Mouse (Mus musculus) midbrain, embryonic 11.5 days (tissue): ENCODE data around the gene Ccdc77. TPM values are rescaled to one million over a fixed set of nuclear protein-coding genes. Genes with fewer than 3 reads are reported as not detected.
"Not testable (repeated sequence)": the region's sequence is repeated elsewhere in the genome, so short reads cannot be mapped to it uniquely, and the experiment has no call there.

Experiments
- ATAC-seq: fragments of 200-750 bp; cut with Nextera tagmentation; 2 replicates; pipeline ENCODE4 v1.8.0; 2017; ENCODE audit warnings: moderate TSS enrichment, moderate library complexity; ENCODE audit not compliant: low FRiP score
- DNase-seq: peaks from one replicate; pipeline ENCODE4 v3.0.0; 2015; ENCODE audit warnings: low spot score; ENCODE audit errors: missing footprints
- H3K27ac ChIP-seq: fragments of 300-500 bp; sonication (generic); 2 replicates; pipeline ENCODE4 v1.5.1; 2014; ENCODE audit warnings: low read depth, low read length
- H3K27me3 ChIP-seq: fragments of 300-500 bp; sonication (generic); 2 replicates; pipeline ENCODE4 v1.6.1; 2014; ENCODE audit warnings: mild to moderate bottlenecking, low read length, moderate library complexity, mixed read lengths; ENCODE audit not compliant: control insufficient read depth, insufficient read depth
- H3K36me3 ChIP-seq: fragments of 300-500 bp; sonication (generic); 2 replicates; pipeline ENCODE4 v1.6.1; 2014; ENCODE audit warnings: mild to moderate bottlenecking, low read length, moderate library complexity, mixed read lengths; ENCODE audit not compliant: control insufficient read depth, insufficient read depth
- H3K4me1 ChIP-seq: fragments of 300-500 bp; sonication (generic); 2 replicates; pipeline ENCODE4 v1.6.1; 2014; ENCODE audit warnings: low read length; ENCODE audit not compliant: control insufficient read depth, insufficient read depth
- H3K4me2 ChIP-seq: fragments of 300-500 bp; sonication (generic); 2 replicates; pipeline ENCODE4 v1.6.1; 2014; ENCODE audit warnings: mild to moderate bottlenecking, moderate library complexity
- H3K4me3 ChIP-seq: fragments of 300-500 bp; sonication (generic); 2 replicates; pipeline ENCODE4 v1.5.1; 2014; ENCODE audit warnings: low read depth, low read length
- H3K9ac ChIP-seq: fragments of 300-500 bp; sonication (generic); 2 replicates; pipeline ENCODE4 v1.6.1; 2014; ENCODE audit warnings: low read length
- H3K9me3 ChIP-seq: fragments of 300-500 bp; sonication (generic); 2 replicates; pipeline ENCODE4 v1.6.1; 2016; ENCODE audit warnings: low read length; ENCODE audit not compliant: control insufficient read depth
- WGBS: fragments of 180-500 bp; shearing (Covaris S2); extraction: QIAGEN DNeasy Blood & Tissue Kit; methylation state at CpG from one replicate; pipeline ENCODE4 v1.1.7; 2014; 5-methylcytosine and 5-hydroxymethylcytosine counted together
- polyA plus RNA-seq: library from polyadenylated mRNA; unstranded; fragments of >200 nt; fragmentation: Nextera tagmentation; extraction: Ambion mirVana; gene quantifications from 2 replicates; pipeline ENCODE4 v1.2.1, GENCODE M21; 2014

Ccdc77 gene
- polyA plus RNA-seq, 1 experiment from 2014 or later = 25.7 TPM

GRCm38 (mm10) chr6:120296589-120296988 lies 67.6 kb downstream of the Ccdc77 start:
- peaks cover 30% of the 10 kb centered on the region for H3K27me3 ChIP-seq
- not testable (repeated sequence) for H3K9me3 ChIP-seq, H3K27ac ChIP-seq, H3K4me3 ChIP-seq, H3K36me3 ChIP-seq, H3K4me2 ChIP-seq, DNase-seq, H3K9ac ChIP-seq, H3K4me1 ChIP-seq, ATAC-seq
- 88% methylated on average over 2 of the region's 2 CpGs for WGBS

DNA sequence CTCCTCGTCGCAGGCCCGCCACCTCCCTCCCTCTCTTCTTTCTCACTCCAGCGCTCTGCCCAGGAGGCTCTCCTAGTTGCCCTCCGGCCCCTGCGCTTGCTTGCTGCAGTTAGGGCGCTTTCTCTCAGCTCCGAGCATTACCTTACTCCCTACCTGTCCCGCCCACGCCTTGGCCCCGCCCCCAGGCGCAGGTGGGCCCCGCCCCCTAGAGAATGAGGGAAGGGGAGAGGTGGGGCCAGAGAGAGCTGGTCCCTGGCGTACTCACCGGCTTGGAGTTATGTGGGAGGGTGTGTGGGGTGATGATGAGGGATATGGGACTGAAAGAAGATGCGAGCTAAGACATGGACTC lies 69.4 kb downstream of the Ccdc77 start:
- Histone ChIP-seq H3K27me3 (peaks cover 30% of the 10 kb centered on the region), H3K27ac (no peak overlapping the region), H3K9me3 (no peaks in the 10 kb centered on the region), H3K4me1 (peaks cover 4% of the 10 kb centered on the region), H3K4me2 (peak overlapping the region; percentile 99), H3K4me3 (peak overlapping the region; percentile 65), H3K9ac (peak overlapping the region; percentile 59), H3K36me3 (no peaks in the 10 kb centered on the region)
- no peak for DNase-seq
- 2% methylated on average over 16 of the region's 16 CpGs for WGBS
- peak; percentile 67 for ATAC-seq

DNA sequence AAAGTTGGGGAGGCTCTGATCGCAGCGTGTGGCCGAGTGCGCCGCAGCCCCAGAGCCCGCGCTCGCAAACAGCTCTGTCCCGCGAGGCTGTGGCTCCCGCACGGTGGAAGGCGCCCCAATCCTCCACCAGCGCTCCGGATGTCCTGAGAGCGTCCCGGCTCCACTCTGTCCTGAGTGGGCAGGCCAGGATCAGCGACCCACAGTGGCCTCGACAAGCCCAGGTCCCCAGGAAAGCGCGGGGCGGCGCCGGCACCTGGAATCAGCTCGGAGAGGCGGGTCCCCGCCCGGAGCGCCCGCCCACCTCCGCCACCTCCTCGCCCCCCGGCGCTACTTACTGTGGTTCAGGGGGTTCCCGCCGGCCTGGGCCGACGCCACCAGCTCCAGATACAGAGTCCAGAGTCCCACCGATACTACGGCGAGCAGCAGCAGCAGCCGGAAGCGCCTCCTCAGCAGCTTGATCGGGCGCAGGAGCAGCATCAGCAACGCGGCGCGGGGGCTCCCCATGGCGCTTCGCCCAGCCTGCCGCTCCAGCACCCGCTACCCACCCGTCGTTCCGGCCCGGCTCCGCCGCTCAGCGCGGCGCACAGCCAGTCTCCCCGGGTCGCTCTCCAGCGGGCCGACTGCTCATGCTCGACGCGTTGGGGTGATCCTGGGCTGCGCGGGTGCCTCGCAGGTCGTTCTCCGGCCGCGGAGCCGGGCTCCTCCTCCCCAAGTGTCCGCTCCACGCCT lies 70.0 kb downstream of the Ccdc77 start, which contains the start of the genes D330020A13Rik and B4galnt3:
Gene D330020A13Rik, plus strand, starts transcription at position 309 of the 729 bp plus-strand sequence.
Gene B4galnt3, minus strand, starts transcription at position 504 of the 729 bp plus-strand sequence.
- Histone ChIP-seq H3K4me1 (peaks cover 4% of the 10 kb centered on the region), H3K27me3 (peaks cover 30% of the 10 kb centered on the region), H3K36me3 (no peaks in the 10 kb centered on the region), H3K4me2 (peak within 1 kb of the TSS; percentile 99), H3K9ac (peak within 1 kb of the TSS; percentile 59), H3K9me3 (no peaks in the 10 kb centered on the region), H3K4me3 (peak within 1 kb of the TSS; percentile 65), H3K27ac (no peak within 1 kb of the TSS)
- DNase-seq (peak; percentile 95), ATAC-seq (peak; percentile 79)
- WGBS = under 1% methylated on average over 72 of the region's 79 CpGs

DNA sequence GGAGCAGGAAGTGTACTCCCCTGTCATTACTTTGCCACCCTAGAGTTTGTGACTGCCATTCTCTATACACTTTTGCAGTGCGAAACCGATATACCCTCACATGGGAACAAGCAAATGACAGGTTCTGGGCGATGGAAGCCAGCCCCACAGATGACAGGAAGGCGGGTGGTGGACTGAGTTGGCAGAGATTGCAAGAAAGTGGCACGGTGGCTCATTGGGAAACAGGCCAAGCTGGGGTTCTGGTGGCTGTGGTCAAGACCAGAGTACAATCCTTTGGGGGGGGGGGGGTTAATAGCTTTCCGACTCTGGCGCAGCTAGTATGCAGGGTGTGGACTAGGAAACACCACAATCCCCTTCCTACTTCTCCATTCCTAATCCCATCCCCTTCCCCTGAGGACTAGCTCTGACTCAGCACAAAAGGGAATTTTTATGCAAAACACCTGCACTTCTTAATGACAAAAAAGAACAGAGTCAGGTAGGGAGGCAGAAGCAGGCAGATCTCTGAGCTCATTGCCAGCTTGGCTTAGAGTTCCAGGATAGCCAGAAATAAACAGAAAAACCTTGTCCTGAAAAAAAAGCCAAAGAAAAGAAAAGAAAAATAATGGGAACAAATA lies 72.7 kb downstream of the Ccdc77 start:
- ATAC-seq (no peak), DNase-seq (peak; percentile 62)
- H3K36me3 ChIP-seq = no peaks in the 10 kb centered on the region
- no peak overlapping the region for H3K4me3 ChIP-seq
- WGBS = 81% methylated on average over 6 of the region's 7 CpGs
- H3K4me1 ChIP-seq = peaks cover 4% of the 10 kb centered on the region
- no peaks in the 10 kb centered on the region for H3K9me3 ChIP-seq
- H3K9ac ChIP-seq = no peak overlapping the region
- no peak overlapping the region for H3K4me2 ChIP-seq
- peaks cover 30% of the 10 kb centered on the region for H3K27me3 ChIP-seq
- H3K27ac ChIP-seq = no peak overlapping the region

GRCm38 (mm10) chr6:120289430-120289829 lies 74.7 kb downstream of the Ccdc77 start:
- ATAC-seq = no peak
- Histone ChIP-seq H3K9ac (no peak overlapping the region), H3K9me3 (no peaks in the 10 kb centered on the region), H3K27ac (no peak overlapping the region), H3K4me1 (peaks cover 4% of the 10 kb centered on the region), H3K4me3 (no peak overlapping the region), H3K27me3 (peaks cover 19% of the 10 kb centered on the region), H3K4me2 (no peak overlapping the region), H3K36me3 (no peaks in the 10 kb centered on the region)
- WGBS = 82% methylated on average over 4 of the region's 4 CpGs
- DNase-seq = peak; percentile 35

DNA sequence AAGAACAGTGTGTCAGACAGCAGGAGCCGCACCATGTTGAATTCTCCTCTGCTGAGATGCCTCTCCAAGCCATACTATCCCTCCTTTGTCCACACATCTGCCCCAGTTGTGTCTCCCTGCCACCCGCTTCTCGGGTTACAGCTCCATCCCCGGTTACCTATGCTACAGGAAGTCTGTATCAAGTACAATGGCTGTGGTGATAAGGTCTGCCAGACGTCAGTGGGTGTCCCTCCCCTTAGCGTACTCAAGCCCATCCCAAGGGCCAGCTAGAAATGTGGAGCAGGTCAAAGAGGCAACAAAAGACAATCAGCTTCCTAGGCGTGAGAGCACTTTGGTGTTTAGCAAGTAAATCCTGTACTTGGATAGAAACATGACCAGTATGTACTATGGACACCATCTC lies 75.6 kb downstream of the Ccdc77 start:
- no peak for ATAC-seq
- Histone ChIP-seq H3K4me3 (no peak overlapping the region), H3K4me2 (no peak overlapping the region), H3K27ac (no peak overlapping the region), H3K9me3 (no peaks in the 10 kb centered on the region), H3K9ac (no peak overlapping the region), H3K27me3 (peaks cover 10% of the 10 kb centered on the region), H3K36me3 (no peaks in the 10 kb centered on the region), H3K4me1 (no peaks in the 10 kb centered on the region)
- DNase-seq = peak; percentile 23
- 46% methylated on average over 7 of the region's 7 CpGs for WGBS

DNA sequence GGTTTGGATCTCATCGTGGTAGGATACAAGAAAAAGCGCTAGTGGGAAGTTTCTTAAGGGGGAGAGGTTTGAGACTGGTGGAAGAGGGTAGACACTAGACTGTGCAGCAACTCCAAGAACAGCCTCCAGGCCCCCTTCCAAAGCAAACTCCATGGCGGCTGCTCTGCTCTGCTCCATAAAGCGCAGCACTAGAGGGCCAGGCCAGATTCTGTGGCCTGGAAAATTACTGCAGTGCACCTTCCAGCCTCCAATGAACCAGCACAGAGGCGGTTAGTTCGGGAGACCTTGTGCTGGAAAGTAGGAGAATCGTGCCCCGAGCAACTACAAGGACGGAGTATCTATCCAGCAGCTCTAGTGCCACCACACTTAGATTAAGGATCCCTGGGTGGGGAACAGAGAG lies 76.9 kb downstream of the Ccdc77 start:
- ATAC-seq = no peak
- 87% methylated on average over 9 of the region's 9 CpGs for WGBS
- no peaks in the 10 kb centered on the region for H3K27me3 ChIP-seq

DNA sequence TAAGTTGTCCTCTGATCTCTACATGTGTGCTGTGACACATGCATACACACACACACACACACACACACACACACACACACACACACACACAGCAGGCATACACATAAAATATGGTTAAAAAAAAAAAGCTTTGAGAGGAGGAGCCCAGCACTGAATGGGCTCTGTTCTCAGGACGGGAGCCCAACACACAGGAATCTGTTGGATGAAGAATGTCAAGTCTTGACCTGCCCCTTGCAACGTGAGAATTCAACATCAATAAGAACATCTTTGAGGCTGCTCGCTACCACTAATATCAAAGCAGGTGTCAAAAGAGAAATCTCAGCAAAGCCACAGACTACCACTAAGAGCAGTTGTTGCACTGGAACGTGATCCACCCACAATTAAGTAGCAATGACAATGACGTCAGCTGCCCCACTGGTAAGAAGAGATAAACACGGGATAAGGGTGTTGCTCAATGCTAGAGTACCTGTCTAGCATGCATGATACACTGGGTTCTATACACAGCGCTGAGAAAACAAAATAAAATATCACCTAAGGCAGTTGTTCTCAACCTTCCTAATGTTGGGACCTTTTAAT lies 87.2 kb downstream of the Ccdc77 start:
- Histone ChIP-seq H3K36me3 (no peaks in the 10 kb centered on the region), H3K27ac (no peak overlapping the region), H3K9ac (no peak overlapping the region), H3K9me3 (no peaks in the 10 kb centered on the region), H3K4me2 (no peak overlapping the region), H3K27me3 (no peaks in the 10 kb centered on the region), H3K4me1 (no peaks in the 10 kb centered on the region), H3K4me3 (no peak overlapping the region)
- WGBS = 85% methylated on average over 7 of the region's 7 CpGs
- ATAC-seq (no peak), DNase-seq (no peak)

More for the DNA sequence above, 76.9 kb downstream of the Ccdc77 start:
- Histone ChIP-seq H3K36me3 (no peaks in the 10 kb centered on the region), H3K4me2 (no peak overlapping the region), H3K27ac (no peak overlapping the region), H3K4me3 (no peak overlapping the region), H3K9me3 (no peaks in the 10 kb centered on the region), H3K4me1 (no peaks in the 10 kb centered on the region), H3K9ac (no peak overlapping the region)
- DNase-seq = no peak

DNA sequence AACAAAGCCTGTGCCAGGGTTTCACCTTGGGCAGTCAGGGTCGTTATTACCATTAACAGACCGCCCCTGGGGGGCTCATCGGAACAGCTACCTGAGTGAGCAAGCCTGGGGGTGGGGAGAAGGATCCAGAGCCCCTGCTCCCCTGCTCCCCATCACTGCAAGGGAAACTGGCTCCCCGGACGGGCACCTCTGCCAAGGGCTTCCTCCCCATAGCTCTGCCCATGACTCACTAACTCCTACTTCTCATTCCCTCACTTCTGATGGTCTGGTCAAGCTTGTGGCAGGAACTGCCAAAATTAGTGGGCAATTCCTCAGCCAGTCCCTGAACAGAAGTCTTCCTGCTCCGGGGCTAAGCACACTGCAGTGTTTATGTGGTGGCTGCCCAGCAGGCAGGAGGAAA lies 88.9 kb downstream of the Ccdc77 start:
- Histone ChIP-seq H3K4me3 (no peak overlapping the region), H3K9ac (no peak overlapping the region), H3K9me3 (no peaks in the 10 kb centered on the region), H3K27me3 (no peaks in the 10 kb centered on the region), H3K27ac (no peak overlapping the region), H3K4me2 (no peak overlapping the region), H3K36me3 (no peaks in the 10 kb centered on the region), H3K4me1 (no peaks in the 10 kb centered on the region)
- no peak for DNase-seq
- 65% methylated on average over 6 of the region's 6 CpGs for WGBS
- no peak for ATAC-seq
